Mouse (Mus musculus) bone marrow, adult 2 months (tissue): ENCODE results near the gene Taok3.

Source experiments
- CTCF ChIP-seq: fragments of 200-500 bp; IDR thresholded peaks from 2 replicates; pipeline ENCODE4 v1.5.1; 2011; ENCODE audit warnings: low read length, control low read depth; ENCODE audit not compliant: control insufficient read depth, insufficient read depth
- POLR2A ChIP-seq: fragments of 200-500 bp; IDR thresholded peaks from 2 replicates; pipeline ENCODE4 v1.6.1; 2011; ENCODE audit warnings: low read depth, mild to moderate bottlenecking, control low read depth, low read length, borderline replicate concordance; ENCODE audit not compliant: control insufficient read depth

- TF ChIP-seq CTCF (no peak), POLR2A (no peak)
These were observed 54.1 kb downstream of the Taok3 start for GRCm38 (mm10) chr5:117174057-117174456.
